Mouse (Mus musculus) urinary bladder, postnatal 25 days (tissue): ENCODE data around the gene E130308A19Rik.

Experiments used
- DNase-seq: peaks from one replicate; pipeline ENCODE4 v3.0.0; 2022; ENCODE audit warnings: low spot score

Gene E130308A19Rik

DNA sequence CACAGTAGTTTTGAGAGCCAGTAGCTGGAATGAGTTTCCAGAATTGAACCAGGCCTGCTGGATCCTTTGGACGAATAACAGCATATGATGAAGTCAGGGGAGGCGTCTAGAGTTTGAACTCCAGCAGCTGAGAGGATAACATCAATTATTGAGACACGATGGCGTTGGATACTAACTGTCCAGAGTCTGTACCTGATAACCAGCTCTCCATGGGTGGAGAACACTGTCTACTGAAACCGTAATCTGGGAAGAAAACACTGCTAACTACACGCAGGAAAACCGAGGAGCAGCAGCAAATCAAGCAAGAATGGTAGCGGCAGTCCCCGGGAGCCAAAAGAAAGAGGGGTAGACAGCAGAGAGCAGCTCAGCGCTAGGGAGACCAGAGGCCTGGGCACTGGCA lies 56.9 kb downstream of the E130308A19Rik start:
- DNase-seq: no peak

DNA sequence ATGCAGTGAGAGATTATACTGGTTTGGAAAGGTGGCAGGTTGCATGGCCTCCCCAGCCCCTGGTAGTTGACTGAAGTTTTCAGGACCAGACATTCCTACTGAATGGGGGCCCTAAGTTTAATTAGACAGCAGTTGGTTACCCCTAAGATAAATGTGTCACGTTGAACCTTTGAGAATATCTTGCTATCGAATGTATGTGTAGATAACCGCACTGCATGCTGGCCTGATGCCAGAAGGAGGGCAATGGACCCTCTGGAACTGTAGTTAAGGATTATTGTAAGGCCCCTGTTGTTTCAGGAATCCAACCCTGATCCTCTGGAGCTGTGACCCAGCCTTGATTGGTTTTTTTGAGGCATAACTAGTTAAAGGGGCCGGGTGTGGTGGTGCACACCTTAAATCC lies 58.3 kb downstream of the E130308A19Rik start:
- no peak for DNase-seq

DNA sequence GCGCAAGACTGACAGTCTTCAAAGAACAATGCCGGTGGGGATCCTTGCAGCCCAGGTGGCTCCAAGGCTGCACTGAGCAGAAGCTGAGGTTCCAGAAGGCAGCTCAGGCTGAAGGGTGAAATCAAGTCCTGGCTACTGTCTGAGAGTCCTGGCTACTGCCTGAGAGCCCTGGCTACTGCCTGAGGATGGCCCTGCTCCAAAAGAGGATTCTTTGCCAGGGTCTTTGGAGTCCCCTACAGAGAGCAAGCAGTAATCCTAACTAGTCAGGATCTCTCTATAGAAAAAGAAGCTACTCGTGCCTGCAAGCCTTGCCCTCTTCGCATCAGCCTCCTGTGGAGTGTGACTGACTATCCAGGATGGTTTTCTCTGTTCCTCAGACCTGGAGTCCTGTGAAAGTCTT lies 60.7 kb downstream of the E130308A19Rik start:
- DNase-seq: no peak

DNA sequence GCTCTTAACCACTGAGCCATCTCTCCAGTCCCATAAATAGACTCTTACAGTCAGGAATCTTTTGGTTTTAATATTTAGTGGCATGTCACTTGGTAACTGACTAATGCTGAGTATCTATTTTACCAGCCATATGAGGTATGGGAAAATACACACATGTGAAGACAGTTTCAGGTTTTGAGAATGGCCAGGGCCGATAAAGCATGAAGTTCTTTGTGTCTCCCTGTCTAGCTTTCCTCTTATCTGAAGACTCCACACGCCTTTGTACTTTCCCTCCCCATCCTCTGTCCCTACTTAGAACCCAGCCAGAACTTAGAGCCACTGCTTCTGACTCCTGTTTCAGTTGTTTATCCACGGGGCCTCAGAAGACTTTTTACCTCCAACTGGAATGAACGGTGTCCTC lies 63.0 kb downstream of the E130308A19Rik start:
- no peak for DNase-seq

DNA sequence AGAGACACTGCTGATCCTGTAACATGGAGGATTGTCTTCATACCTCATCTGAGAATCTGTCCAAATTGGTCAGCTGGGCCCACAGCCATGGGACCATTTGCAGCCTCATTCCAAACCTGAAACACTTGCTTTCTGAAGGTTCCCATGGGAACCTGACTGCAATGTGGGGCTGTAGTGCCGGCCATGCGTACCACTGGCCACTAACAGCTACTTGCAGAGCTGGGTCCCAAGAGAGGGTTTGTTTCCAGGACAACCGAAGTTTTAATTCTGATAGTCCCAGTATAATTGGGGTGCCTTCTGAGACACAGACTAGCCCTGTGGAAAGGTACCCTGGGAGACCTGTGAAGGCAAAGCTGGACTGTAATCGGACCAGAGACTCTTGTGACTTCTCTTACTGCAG lies 64.1 kb downstream of the E130308A19Rik start:
- no peak for DNase-seq

DNA sequence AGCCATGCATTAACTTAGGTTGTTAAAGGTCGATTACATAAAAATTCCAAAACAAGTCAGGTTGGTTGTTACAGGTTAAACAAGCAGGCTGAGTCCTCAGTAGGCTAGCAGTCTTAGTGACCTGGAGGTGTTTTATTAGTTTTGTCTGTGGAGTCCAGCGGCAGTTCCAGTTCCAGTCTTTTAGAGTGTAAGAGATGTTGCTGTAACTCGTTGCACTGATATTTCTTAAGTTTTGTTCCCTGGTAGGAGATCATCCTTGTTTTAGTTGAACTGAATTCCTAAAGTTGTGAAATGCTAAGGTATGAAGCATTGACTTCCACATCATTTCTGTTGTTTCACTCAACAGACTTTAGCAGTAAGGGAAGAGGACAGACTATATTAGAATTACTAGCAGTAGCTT lies 70.8 kb downstream of the E130308A19Rik start:
- no peak for DNase-seq

DNA sequence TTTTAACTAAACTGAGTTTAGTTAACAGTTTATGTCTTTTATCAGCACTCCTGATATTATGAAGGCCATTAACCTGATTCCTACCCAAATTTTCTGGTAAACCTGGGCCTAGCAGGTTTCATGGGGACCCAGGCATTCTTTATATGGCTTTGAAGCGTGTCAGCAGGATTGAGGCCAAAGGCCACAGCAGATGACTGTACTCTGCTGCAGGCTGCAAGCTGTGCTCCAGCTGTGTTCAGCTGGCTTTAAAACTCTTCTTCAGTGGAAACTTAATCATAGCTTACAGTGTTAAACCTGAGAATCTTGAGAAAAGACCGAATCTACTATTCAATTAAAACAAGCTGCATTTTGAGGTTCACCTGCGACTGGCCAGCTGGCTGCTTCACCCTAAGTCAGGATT lies 71.9 kb downstream of the E130308A19Rik start:
- DNase-seq: no peak

DNA sequence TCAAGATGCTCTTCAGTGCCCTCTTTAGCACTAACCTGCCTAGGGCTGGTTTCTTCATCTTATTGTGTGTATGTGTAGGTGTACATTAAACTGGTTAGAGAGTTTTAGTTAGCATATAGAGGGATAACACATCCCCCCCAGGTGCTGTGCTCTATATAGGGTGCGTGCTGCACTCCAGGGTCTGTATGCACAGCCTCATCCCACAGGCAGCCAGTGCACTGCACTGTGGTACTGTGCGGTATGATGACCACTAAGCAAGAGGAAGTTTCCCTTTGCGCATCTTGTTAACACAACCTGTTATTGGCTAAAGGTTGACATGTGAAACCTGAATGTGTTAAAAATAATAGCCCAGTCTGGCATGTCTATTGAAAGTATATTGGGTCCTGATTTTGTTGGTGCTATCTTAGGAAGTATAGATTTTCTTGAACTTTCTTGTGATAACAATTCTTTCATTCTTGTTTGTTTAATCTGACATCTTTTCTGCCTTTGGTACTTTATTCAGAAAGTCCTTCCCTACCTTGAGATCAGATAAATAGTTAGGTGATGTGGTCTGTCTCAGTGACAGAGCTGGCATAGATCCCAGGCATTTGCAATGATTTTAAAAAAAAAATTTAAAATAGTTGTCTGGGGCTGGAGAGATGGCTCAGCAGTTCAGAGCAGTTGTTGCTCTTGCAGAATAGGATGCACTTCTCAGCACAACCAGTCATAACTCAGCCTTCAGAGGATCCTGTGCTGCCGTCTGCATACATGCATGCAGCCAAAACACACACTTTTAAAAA lies 73.2 kb downstream of the E130308A19Rik start:
- no peak for DNase-seq

DNA sequence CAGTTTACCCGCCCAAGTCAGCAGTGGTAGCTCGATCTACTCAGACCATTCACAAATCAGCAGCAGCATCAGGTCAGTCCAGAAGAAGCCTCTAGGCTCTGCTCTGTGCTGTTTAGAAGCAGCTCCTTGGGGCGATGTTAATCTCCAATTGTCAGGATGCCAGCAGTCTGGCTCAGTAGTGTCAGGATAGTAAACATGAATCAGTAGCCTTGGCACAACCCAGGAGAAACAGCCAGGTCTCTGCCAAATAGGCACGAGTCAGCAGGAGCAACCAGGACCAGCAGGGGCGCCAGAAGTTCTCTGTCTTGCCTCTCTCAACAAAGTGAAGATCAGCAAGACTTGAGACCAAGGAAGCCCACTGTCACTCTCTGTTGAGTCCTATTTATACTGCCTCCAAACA lies 83.3 kb downstream of the E130308A19Rik start:
- DNase-seq: no peak

DNA sequence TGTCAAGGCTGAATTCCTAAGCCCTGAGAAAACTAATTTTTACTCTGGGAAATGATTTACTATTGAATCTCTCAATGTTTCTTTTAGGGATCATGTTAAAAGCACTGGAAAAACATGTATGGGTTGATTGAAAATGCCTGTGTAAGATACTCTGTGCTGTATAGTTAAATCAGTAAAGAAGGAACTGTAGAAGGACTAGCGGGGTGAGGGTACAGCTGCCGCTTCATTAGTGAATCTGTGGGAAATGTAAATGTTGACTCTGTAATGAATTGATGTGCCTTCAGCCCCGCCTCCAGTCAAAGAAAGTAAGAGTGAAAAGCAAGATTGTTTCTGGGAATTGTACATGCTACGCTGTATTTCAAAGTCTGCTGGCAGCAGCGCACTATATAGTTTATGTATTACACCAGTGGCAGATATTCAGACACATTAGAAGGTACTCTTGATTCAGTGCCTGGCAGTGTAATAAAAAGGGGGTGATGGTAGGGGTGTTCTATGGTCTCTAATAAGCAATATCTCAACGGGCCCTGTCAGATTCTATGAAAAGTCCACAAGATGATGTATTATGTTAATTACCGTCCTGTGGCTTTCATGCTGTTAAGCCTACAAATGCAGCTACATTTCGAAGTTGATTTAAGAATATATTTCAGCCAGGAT lies 84.9 kb downstream of the E130308A19Rik start:
- DNase-seq: no peak

DNA sequence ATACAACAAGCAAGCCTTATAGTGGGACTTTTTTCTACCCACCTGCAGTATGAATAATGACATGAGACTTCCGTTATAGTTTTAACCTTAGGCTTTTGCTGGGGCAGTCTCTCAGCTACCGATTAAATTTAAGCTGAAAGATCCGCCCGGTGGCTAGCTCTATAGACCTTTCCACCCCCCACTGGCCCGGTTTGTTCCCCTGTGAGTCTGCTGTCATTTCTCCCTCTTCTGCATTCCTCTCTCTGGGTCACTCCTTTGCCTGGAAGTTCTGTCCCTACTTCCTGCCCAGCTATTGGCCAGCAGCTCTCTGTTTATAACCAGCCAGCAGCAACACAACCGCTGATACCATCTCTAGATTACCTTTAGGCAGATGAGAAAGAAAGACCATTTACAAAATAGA lies 86.4 kb downstream of the E130308A19Rik start:
- no peak for DNase-seq

DNA sequence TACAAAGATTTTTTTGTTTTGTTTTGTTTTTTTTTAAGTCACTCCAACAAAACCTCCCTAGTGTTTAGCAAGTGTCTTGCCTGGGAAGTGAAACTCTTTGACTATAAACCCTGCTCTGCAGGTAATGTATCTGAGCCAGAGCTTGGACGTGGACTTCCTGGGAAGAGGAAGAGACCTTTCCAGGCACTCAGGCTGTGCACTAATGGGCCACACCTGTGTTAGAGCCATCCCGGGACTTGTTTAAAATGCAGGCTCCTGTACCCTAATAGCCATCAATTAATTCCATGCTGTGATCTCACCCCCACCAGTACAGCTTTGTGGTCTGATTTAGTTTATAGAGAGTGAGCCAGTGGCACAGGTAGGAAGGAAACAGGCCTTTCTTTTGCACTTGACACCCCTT lies 86.9 kb downstream of the E130308A19Rik start:
- DNase-seq: no peak

DNA sequence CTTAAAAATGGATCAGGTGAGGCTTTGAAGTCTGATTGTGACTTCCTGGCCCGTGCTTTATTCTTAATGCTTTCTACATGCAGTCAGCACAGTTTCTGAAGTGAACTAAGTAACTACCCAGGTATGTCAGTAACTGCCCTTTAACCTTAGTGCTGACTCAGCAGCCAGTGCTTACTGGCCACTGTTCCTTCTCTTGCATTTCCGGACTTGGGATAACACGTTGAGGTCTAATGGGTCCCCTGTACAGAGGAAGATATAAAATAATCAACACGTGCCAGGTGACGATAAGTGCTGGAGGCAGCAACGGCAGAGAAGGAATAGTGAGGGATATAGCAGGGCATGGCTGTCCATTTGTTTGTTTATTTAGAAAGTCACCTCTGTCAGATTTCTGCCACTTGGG lies 88.5 kb downstream of the E130308A19Rik start:
- no peak for DNase-seq

DNA sequence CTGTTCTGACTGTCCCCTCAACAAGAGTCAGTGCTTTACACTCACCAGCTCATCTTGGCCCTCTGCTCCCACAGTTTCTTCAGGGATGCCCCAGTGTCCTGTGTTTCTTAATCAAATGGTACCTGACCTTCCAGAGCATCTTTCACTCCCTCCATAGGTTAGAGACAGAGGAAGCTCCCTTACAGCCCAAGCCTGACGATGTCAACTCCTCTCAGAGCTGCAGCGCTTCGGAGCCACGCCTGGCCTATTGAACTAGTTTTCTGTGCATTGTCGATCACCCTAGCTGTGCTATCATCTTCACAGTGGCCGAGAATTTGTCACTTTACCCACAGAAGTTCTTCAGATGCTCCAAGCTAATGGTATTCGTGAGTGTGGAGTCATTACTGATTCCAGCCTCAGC lies 88.9 kb downstream of the E130308A19Rik start:
- no peak for DNase-seq

DNA sequence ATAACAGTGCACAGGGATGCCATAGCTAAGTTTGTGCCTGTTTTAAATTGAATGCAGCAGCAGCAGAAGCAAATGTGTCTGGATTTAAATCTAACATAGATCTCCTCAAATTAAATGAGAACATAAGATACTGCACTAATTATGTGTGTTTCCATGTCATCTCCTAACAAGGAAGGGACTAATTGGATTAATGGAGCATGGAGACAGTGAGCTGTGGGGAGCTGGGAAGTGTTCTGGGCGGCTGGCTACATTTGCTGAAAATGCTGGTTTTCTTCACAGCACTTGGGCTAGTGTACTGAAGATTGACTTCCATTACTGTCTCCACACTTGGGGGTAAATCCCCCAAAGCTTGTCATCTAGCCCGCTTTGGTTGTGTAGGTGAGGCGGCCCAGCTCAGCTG lies 89.5 kb downstream of the E130308A19Rik start:
- no peak for DNase-seq

DNA sequence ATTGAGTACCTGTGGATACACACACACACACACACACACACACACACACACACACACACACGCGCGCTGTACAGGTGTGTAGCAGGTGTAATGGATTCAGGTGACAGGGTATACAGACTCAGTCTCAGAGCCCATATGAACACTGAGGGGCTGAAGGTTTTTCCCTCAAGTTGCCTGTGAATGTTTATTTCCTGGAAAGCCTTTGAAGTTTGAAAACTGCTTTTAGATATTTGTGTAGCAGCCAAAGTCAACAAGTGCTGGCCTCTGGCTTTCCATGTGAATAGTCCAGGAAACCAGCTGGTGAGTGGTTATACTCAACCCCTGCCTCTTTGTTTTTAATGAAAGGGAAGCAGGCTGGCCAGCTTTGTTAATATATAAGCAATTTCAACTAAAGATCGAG lies 91.3 kb downstream of the E130308A19Rik start:
- no peak for DNase-seq

DNA sequence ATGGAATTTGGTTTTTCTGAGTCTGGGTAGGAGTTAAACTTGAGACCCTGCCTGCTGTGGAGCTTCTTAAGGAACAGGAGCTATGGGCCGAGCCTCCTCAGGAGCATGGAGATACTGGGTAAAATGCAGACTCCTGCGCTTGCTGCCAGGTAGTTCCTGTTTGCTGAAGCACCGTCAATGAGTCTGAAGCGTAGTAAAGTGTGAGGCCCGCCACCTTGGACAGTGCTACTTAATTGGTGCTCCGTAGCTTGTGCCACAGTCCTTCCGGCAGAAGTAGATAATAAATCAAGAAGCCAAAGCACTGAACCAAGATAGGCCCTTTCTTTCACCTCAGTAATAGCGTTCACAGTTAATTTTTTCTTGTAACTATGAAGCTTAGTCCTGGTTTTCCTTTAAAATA lies 92.5 kb downstream of the E130308A19Rik start:
- no peak for DNase-seq

DNA sequence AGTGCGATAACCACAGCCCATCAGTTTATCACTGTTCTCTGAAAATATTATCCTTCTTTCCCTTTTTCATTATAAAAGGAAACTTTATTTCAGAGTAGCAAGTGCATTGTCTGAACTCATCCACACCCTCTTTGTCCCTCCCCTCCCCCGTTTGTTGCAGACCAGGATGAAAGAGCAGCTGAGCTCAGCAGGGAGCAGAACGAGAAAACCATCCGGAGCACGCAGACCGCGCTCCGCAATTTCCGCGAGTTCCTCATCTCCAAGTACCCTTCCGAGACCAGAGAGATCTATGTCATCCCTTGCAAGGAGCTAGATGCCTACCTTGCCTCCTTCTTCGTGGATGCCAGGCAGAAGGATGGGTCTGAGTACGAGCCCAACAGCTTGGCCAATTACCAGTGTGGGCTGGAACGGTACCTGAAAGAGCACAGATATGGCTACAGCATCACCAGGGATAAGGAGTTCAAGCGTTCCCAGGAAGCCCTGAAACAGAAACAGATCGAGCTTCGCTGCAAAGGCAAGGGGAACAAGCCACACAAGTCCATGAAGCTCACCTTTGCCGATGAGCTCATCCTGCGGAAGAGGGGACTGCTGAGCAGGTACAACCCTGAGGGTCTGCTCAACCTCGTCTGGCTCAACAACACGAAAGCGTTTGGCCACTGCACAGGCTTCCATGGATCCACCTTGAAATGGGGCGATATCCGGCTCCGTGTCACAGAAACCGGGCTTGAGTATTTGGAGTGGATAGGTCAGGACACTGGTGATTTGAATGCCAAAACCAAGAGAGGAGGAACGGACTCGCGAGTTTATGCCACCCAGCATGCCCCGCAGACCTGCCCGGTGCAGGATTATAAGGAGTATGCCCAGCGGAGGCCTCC lies 93.7 kb downstream of the E130308A19Rik start:
- no peak for DNase-seq

DNA sequence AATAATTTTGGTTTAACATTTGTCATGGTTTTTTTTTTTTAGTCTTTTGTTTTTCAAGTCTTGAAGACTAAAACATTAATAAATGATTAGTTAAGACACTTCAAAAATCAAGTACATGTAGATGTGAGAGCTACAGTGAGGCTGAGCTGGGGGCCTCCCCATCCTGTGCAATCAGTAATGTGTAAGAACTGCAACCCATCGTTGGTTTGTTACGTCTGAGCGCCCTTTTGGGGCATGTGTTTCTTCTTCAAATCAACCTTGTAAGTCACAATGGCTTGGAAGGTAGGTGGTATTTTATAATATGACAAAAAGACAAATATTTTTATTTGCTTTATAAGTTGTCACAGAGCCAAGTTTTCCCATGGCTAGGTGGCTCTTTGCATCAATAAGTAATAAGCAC lies 95.8 kb downstream of the E130308A19Rik start:
- DNase-seq: no peak

DNA sequence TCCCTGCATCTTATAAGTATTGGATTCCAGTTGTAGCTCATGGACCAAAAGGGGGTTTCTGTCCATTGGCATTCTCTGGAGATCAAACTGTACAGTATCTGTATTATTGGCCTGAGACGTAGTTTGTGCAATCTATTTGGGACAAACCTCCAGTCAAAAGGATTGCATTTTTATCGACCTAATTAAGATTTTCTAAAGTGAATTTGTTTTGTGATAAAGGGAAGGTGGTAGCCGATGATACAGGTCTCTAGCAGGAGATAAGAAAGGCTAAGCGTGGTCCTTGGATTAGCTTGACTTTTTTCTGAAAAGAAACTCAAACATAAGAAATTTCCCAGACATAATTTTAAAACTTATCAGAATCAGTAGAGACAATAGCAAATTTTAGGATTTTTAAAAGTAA lies 99.6 kb downstream of the E130308A19Rik start:
- no peak for DNase-seq

DNA sequence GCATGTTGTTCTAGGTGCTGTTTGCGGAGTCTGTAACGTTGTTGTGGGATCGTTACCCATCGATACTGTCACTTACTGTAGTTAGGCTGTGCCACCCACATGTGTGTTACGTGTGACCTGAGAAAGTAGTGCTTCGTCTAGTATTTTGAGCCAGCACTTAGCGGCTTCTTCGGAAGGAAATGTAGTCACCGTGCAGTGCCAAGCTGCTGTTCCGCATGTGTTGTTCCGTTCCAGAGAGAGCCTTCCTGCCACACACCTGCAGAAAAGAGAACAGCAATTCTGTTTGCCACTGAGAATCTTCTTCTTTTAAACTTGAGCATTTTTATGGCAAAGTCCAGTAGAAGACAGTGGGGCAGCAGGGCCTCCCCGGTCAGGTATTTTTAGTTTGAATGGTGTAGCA lies 100.5 kb downstream of the E130308A19Rik start:
- DNase-seq: no peak

DNA sequence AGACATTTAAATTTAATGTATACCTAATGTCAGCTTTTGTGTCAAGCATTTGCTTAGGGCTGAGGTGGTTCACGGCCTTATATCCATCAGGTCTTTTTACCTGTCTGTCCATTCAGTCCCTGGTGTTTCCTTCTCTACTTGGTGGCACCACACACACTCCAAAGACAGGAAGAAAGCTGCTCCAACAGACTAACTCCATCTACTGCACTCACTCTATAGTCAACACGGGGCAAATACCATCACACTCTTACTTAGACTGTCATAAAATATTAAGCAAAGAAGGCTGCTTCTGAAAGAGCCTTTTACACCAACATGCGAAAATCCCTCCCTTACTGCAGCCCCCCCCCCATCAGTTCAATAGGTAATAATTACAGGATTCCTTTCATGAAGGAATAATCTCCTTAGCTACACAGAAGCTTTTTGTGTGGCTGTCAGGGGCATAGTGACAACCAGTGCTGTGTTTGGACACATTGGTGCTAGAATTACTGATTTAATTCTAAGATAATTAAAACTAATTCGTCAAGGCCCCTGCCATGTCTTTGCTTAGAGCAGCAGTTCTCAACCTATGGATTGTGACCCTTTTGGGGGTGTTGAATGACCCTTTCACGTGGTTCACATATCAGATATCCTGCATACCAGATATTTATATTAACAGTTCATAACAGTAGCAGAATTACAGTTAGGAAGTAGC lies 101.3 kb downstream of the E130308A19Rik start:
- no peak for DNase-seq
